Mouse (Mus musculus) C2C12 (cell line): ENCODE data around the gene Itgb7. TPM values are rescaled to one million over a fixed set of nuclear protein-coding genes. Genes with fewer than 3 reads are reported as not detected.
A peak's percentile ranks its signal among the peaks of the same experiment; 100 is the strongest.
"Not testable (repeated sequence)": the region's sequence is repeated elsewhere in the genome, so short reads cannot be mapped to it uniquely, and the experiment has no call there.

Source experiments
- H3K27me3 ChIP-seq: one replicate; pipeline ENCODE4 v1.6.1; 2011; ENCODE audit not compliant: control insufficient read depth, insufficient read depth, insufficient read length
- H3K36me3 ChIP-seq: one replicate; pipeline ENCODE4 v1.6.1; 2011; ENCODE audit not compliant: control insufficient read depth, insufficient read depth
- H3K4me3 ChIP-seq: one replicate; pipeline ENCODE4 v1.5.1; 2011; ENCODE audit warnings: mild to moderate bottlenecking, control low read depth; ENCODE audit not compliant: poor library complexity, insufficient read depth, severe bottlenecking
- H3K79me2 ChIP-seq: one replicate; pipeline ENCODE4 v1.6.1; 2011; ENCODE audit not compliant: control insufficient read depth, insufficient read depth
- H3K79me3 ChIP-seq: one replicate; pipeline ENCODE4 v1.6.1; 2011; ENCODE audit warnings: low read depth, control low read depth
- H3ac ChIP-seq: one replicate; pipeline ENCODE3; 2011; ENCODE audit warnings: low read depth; ENCODE audit not compliant: control insufficient read depth, insufficient read length
- CEBPB ChIP-seq: IDR thresholded peaks from one replicate; pipeline ENCODE4 v1.6.1; 2011; ENCODE audit warnings: low read depth, mild to moderate bottlenecking, control low read depth, moderate library complexity
- CTCF ChIP-seq: IDR thresholded peaks from one replicate; pipeline ENCODE4 v1.5.1; 2011; ENCODE audit not compliant: control insufficient read depth, insufficient read depth, insufficient read length
- FOSL1 ChIP-seq: IDR thresholded peaks from one replicate; pipeline ENCODE4 v1.8.0; 2011; ENCODE audit warnings: mild to moderate bottlenecking, low read length; ENCODE audit not compliant: poor library complexity, insufficient read depth, severe bottlenecking
- MAX ChIP-seq: IDR thresholded peaks from one replicate; pipeline ENCODE4 v1.6.1; 2011; ENCODE audit warnings: mild to moderate bottlenecking, control low read depth
- MYOD1 ChIP-seq: IDR thresholded peaks from one replicate; pipeline ENCODE4 v1.6.1; 2011; ENCODE audit warnings: low read depth; ENCODE audit not compliant: control insufficient read depth, insufficient read length
- MYOG ChIP-seq: IDR thresholded peaks from one replicate; pipeline ENCODE4 v1.6.1; 2011; ENCODE audit not compliant: control insufficient read depth, insufficient read length; ENCODE audit errors: extremely low read depth
- USF1 ChIP-seq: IDR thresholded peaks from one replicate; pipeline ENCODE4 v1.6.1; 2011; ENCODE audit warnings: low read depth, mild to moderate bottlenecking, control low read depth, moderate library complexity
- polyA plus RNA-seq: library from polyadenylated mRNA; unstranded; fragments of >200 nt; fragmentation: generic; extraction: Trizol; gene quantifications from one replicate; pipeline ENCODE4 v1.2.1, GENCODE M21; 2012; ENCODE audit warnings: missing spikeins

Itgb7 gene
- polyA plus RNA-seq, 1 experiment: 58.8 TPM

DNA sequence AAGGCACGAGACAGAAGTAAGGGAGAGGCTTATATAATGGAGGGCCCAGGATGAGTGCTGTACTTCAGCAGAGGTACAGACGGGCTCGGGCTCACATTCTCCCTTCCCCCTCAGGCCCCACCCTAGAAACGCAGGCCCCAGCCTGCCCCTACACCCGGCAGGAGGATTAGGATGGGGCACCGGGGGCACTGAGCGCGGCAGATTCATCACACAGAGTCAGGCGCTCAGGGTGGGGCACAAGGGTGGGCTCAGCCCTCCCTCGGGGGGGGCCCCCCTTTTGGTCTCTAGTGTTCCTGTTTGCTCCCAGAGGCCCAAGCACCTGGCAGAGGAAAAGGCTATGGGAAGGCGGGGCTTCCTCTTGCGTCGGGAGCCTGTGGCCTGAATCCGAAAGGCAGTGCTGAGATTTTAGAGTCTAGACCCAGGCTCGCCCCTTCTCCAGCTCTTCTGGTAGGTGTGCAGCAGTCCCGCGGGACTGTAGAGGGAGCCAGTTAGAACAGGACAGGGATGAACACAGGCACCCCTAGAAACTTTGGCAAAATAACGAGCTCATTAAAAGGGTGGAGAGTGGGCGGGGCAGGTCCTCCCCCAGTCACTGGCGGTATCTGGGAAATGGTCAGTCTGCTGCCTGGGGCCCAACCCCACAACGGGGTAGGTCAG, 3.8 kb upstream of the Itgb7 start:
- Histone ChIP-seq H3K4me3 (no peak overlapping the region), H3K79me2 (peaks cover 8% of the 10 kb centered on the region), H3K79me3 (no peaks in the 10 kb centered on the region), H3ac (no peak overlapping the region), H3K27me3 (no peaks in the 10 kb centered on the region), H3K36me3 (peaks cover 69% of the 10 kb centered on the region)
- TF ChIP-seq MAX (no peak), MYOD1 (no peak), FOSL1 (no peak), USF1 (no peak)

DNA sequence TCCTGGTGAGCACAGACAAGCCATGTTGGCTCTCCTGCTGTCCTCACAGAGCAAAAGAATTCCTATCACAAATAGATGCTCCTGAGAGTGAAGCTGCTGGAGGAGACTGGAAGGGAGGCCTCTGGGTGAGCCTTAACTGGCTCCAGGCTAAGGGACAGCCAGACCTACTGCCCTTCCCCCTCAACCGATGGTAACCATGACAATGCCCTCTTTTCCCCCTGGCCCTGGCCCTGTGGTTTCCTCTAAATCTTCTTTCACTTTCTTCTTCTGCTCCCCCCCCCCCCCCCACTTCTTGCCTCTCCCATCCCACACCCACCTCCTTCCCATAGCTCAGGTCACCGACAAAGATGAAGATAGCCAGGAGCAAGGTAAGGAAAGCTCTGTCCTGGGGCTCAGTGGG, 2.2 kb upstream of the Itgb7 start:
- H3K27me3 ChIP-seq: no peaks in the 10 kb centered on the region
- peaks cover 14% of the 10 kb centered on the region for H3K79me2 ChIP-seq
- H3K4me3 ChIP-seq: no peak overlapping the region
- H3K79me3 ChIP-seq: peaks cover 7% of the 10 kb centered on the region
- no peak overlapping the region for H3ac ChIP-seq
- H3K36me3 ChIP-seq: peaks cover 57% of the 10 kb centered on the region
- TF ChIP-seq MYOD1 (no peak), USF1 (no peak), CTCF (no peak), FOSL1 (no peak), MYOG (no peak), CEBPB (no peak), MAX (no peak)

DNA sequence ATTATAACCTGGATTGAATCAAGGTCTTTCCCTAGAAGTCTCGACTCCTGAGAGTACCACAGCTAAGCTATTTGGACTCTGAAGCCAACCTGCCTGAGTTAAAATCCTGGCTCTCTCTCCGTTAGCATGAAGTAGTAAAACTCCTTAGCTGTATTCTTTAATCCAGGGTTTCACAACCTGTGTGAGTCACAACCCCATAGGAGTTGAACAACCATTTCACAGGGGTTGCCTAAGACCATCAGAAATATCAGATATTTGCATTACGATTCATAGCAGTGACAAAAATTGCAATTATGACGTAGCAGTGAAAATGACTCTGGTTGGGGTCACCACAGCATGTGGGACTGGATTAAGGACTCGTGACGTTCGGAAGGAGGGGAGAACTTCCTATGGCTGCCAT, 1.0 kb upstream of the Itgb7 start:
- H3K27me3 ChIP-seq: no peaks in the 10 kb centered on the region
- no peak overlapping the region for H3ac ChIP-seq
- peaks cover 14% of the 10 kb centered on the region for H3K79me3 ChIP-seq
- no peak for TF ChIP-seq MYOD1
- TF ChIP-seq USF1: peak; percentile 48
- TF ChIP-seq CTCF: no peak
- peak; percentile 68 for TF ChIP-seq FOSL1
- peak; percentile 99 for TF ChIP-seq CEBPB
- TF ChIP-seq MYOG: no peak
- TF ChIP-seq MAX: no peak
- no peak overlapping the region for H3K4me3 ChIP-seq
- H3K79me2 ChIP-seq: peaks cover 25% of the 10 kb centered on the region
- peaks cover 46% of the 10 kb centered on the region for H3K36me3 ChIP-seq

DNA sequence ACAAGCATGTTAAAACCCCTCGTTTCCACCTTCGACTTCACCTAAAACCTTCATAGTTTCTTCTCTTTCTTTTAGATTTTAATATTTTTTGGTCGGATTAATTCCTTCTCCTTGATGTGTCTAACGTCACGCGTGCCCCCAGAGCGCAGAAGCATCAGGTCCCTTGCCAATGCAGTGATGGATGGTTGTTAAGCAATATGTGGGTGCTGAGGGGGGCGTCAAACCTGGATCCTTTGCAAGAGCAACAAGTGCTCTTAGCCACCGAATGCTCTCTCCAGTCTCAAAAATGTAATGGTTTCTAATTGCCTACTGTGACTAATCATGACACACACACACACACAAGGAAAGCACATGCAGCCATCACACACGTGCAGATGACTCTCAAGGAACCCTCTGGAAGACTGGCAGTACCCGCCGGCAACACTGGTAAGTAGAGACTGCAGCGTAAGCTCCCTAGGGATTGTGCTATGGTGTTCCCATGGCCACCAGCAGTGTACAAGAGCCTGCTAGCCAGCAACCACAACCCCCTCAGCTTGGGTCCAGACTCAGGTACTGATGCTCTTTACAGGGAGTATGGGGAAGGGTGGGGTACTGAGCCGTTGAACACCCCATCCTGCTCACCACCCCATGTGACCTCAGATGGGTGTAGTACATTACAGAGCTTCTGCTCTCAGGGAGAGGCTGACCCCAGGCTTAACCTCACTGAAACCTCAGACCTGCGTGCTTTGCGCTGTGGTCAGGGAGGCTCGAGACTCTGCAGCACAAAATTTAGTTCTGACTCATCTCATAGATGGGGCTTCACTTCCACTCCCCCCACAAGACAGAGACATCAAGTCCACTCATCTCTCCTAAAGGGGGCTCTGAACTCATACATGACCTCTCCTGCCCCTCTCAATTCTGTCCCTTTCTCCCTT, 1.1 kb downstream of the Itgb7 start:
- Histone ChIP-seq H3ac (peak overlapping the region; percentile 22), H3K4me3 (peak overlapping the region; percentile 8), H3K36me3 (peaks cover 44% of the 10 kb centered on the region), H3K79me3 (peaks cover 21% of the 10 kb centered on the region), H3K79me2 (peaks cover 41% of the 10 kb centered on the region), H3K27me3 (no peaks in the 10 kb centered on the region)
- TF ChIP-seq USF1 (peak; percentile 95), CEBPB (peak; percentile 94), MYOG (no peak), MAX (peak; percentile 100), FOSL1 (peak; percentile 96), MYOD1 (peak; percentile 73), CTCF (no peak)

DNA sequence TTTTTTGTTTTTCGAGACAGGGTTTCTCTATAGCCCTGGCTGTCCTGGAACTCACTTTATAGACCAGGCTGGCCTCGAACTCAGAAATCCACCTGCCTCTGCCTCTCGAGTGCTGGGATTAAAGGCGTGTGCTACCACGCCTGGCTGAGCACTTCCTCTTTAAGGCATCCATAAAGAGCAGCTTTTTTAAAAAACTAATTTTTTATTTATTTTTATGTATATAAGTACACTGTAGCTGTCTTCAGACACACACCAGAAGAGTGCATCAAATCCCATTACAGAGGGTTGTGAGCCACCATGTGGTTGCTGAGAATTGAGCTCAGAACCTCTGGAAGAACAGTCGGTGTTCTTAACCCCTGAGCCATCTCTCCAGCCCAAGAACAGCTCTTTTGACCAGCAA, 6.1 kb downstream of the Itgb7 start:
- H3K4me3 ChIP-seq, H3K27me3 ChIP-seq, H3ac ChIP-seq: not testable (repeated sequence)
- Histone ChIP-seq H3K79me3 (peaks cover 21% of the 10 kb centered on the region), H3K79me2 (peaks cover 41% of the 10 kb centered on the region), H3K36me3 (peaks cover 46% of the 10 kb centered on the region)
